Mouse (Mus musculus): Measurements from ENCODE around the gene Rbfox2.

GRCm38 (mm10) chr15:77215178-77215800 is 91.5 kb downstream of the Rbfox2 start:
- TF ChIP-seq CTCF (IDR thresholded peaks at IDR 0.05; ENCODE audit: low read depth, low read length) (no peak), POLR2A (IDR thresholded peaks at IDR 0.05; ENCODE audit: insufficient read depth, low read length) (no peak)
